Mouse (Mus musculus) adrenal gland, postnatal 4 days (tissue): ENCODE data around the gene Trio. TPM values are rescaled to one million over a fixed set of nuclear protein-coding genes. Genes with fewer than 3 reads are reported as not detected.
"Not testable (repeated sequence)": the region's sequence is repeated elsewhere in the genome, so short reads cannot be mapped to it uniquely, and the experiment has no call there.

Experiments
- DNase-seq, 2 experiments: peaks; one replicate each; pipeline ENCODE4 v3.0.0; 2021 to 2022; ENCODE audit warnings: low spot score in 2 of 2, mixed read lengths in 2 of 2
- total RNA-seq, 2 experiments: library from RNA; stranded (reverse); gene quantifications; 2 replicates each; pipeline ENCODE4 v1.2.3; 2021

Gene Trio
- total RNA-seq, 2 experiments from 2014 or later: 111 to 118 TPM

DNA sequence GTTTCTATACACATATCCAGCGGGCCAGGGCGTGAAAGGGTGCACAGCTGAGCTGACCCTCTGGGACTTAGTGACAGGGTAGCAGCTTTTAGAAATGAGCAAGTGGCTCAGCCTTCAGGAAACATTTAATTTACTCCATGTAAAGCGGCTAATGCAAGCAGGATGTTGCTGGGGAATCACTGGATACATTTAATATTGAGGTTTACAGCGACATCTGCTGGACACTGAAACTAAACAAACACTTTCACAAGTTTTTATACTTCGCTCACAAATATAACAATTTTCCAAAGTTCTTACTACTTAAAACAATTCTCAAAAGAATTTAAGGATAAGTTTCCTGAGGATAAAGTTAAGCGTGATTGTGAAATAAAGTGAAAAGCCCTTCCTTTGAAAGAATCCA is 174.3 kb downstream of the Trio start:
- no peak for DNase-seq

GRCm38 (mm10) chr15:27850904-27851303 is 174.7 kb downstream of the Trio start:
- DNase-seq: peak in 1 of 2 experiments; percentile 26

DNA sequence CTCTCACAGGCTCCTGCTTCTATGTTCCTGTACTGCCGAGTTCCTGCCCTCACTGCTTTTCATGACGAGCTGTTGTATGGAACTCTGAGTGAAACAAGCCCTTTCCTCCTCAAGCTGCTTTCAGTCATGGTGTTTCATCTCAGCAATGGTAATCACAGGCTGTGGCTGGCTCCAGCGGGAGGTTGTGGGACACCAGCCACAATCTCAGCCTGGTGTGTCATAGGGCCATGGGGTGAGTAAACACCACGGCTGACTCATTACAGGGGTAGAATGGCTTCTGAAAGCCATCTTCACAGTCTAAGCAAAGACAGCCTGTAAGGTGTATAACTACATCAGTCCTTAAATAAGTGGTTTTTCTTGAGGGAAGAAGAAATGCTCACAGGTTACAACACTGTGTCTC is 175.7 kb downstream of the Trio start:
- no peak for DNase-seq

DNA sequence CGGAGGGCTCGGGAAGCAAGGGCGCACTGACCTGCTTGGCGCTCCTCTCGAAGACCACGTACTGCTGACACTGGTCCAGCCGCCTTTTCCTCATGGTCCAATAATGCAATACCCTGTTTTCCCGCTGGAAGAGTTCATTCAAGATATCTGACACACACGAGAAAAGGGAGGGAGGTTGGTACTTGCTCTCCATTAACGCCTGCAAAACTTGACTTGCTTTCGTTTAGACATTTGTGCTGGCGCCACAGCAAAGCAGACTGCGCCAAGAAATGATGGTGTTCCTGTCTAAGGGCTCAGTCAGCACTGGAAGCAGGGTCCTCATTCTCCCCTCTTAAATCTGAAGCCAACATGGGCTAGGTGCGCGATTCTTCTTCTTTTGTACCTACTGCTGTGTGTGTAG is 184.0 kb downstream of the Trio start:
- DNase-seq: no peak

DNA sequence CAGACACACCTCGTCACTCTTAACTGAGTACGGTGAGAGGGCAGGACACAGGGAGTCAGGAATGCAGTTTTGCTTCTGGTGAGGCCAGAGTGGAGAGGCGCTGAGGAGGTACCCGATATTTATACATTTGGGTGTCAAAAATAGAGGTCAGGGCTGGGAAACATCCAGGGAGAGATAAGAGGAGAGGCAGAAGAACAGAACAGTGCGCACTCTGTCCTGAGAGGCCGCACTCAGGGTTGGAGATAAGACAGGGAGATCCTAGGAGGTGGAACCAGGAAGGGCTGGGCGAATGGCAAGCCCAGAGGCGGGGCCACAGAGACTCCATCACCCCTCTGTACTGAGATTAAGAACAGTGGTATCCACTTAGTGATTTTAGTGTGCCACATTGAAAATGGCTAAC is 185.1 kb downstream of the Trio start:
- DNase-seq: no peak

GRCm38 (mm10) chr15:27840125-27840524 is 185.5 kb downstream of the Trio start:
- no peak for DNase-seq

DNA sequence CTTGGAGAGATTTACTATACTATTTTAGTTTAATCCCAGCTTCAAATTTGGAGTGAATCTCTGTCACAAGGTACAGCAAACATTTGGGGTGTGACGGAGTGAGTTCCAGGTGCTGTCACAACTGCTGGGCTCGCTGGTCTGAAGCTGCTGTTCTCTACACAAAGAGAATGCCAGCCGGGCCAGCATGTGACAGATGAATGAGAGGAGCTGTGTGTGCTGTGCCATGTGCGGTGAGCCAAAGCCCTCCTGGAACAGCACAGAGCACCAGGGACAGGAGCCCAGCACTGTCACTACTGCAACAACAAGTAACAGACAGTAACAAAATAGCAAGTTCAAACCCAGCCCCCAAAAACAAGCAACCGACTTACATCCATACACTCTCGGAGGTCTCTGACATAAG is 194.0 kb downstream of the Trio start:
- no peak for DNase-seq

DNA sequence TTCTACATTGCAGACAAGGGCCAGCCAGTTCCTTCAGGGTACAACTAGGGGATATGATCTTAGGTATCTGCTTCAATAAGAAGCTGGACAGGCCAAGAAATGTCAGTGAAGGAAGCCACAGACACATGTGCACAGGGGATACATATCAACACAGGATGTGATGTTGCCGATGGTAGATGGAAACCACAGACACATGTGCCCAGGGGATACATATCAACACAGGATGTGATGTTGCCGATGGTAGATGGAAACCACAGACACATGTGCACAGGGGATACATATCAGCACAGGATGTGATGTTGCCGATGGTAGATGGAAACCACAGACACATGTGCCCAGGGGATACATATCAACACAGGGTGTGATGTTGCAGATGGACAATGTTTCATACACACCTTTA is 197.8 kb downstream of the Trio start:
- DNase-seq: not testable (repeated sequence)

- DNase-seq: no peak
Observed at GRCm38 (mm10) chr15:27826886-27827285, 198.8 kb downstream of the Trio start.

GRCm38 (mm10) chr15:27826048-27826637 is 199.5 kb downstream of the Trio start:
- no peak for DNase-seq

GRCm38 (mm10) chr15:27825390-27825789 is 200.3 kb downstream of the Trio start:
- no peak for DNase-seq

DNA sequence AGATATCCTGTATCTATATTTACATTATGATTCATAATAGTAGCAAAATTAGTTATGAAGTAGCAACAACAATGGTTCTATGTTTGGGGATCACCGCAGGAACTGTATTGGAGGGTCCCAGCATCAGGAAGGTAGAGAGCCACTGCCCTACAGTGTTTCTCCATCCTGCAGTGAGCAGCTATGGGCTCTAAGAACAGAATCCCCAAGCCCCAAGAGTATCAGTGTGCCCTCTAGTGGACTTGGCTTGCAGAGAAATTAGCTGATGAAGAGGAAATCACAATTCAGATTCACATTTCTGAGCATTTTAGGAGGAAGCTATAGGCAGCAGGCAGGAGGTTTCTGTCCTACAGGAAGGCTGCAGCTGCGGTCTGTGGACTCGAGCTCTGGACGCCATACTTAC is 202.1 kb downstream of the Trio start:
- no peak for DNase-seq

- no peak for DNase-seq
Observed at GRCm38 (mm10) chr15:27822461-27822860, 203.2 kb downstream of the Trio start.

DNA sequence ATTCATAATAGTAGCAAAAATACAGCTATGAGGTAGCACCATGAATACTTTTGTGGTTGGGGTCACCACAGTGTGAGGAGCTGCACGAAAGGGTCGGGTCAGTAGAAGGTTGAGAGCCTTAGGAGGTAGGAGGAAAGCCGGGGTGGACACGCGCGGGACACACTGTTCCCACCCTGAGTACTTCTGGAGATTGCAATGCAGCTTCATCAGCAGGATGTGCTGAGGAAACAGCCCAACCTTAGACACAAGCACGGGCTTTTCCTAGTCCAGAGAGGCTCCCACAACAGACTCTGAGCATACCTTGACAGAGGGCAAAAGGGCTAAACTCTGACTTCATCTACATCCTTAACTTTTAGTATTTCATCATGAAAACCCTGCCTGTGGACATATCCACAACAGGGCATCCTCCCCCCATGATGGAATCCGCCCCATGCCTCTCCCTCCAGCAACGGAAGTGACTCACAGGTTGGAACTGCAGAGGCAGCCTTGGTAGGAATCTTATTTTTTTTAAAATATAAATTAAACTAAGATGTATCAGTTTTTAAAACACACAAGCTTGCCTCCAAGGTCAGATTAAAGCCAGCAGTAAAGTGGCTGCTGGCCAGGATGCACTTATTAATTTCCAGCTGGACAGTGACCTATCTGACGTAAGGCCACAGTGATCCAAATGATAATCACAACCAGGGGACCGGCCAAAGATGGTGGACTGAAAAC is 203.8 kb downstream of the Trio start:
- DNase-seq: no peak

- DNase-seq: no peak
Observed at GRCm38 (mm10) chr15:27817096-27817495, 208.6 kb downstream of the Trio start.

DNA sequence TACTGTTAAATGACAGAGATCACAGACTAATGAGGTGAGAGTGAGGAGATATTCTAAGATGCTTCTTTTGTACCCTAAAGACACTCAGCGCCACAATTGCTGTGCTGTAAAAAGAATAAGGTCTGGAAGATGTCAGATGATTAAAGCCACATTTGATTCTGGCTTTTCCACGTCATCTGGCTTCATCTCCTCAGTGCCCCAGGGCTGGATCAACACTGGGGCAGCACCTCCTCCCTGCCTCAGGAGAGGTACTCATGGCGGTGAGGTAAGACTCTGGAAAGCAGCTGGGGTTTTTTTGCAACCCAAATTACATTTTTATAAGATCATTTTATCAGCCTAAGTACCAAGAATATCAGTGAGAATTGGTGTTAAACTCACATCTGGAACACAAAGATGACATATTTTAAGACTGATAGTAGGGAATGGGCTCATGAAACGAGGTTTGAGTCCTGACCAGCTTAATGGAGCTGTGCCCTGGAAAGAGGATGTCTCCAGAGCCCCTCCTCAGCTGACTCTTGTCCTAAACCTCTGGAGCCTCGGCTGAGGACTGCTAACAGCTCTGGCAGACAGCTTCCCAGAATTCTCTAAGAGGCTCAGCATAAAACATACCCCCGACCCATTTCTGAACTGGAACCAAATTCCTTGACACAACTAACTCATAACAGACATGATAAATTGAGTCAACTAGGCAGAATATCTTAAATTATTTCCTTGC is 210.8 kb downstream of the Trio start:
- no peak for DNase-seq

DNA sequence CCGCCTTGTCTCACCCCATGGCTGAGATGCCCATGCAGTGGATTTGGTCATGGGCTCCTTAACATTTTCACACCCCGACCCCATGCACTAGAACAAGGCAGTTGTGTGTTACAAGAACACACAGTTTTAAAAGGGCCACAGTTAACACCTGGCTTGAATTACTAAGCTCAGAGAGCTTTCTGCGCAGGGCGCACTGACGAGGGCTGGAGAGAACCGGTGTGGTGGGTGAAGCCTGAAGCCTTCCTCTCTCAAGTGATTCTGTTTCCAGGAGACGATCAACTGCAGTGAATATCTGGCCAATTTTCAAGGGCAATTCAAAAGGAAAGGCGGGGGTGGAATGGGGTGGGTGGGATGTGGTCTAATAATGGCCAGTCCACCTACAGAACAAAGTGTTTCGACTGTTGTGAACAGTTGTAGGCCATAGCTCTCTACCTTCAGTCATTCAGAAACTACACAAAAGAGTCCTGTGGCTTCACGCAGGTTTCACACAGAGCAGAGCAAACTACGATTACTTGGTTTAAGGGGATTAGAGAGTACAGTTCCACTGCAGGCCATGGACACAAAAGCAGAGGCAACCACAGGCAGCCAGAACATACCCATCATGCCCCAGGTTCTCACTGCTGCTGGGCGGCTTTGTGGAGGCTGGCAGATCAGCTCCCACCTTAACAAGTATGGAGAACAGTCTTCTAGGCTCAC is 214.7 kb downstream of the Trio start:
- no peak for DNase-seq

DNA sequence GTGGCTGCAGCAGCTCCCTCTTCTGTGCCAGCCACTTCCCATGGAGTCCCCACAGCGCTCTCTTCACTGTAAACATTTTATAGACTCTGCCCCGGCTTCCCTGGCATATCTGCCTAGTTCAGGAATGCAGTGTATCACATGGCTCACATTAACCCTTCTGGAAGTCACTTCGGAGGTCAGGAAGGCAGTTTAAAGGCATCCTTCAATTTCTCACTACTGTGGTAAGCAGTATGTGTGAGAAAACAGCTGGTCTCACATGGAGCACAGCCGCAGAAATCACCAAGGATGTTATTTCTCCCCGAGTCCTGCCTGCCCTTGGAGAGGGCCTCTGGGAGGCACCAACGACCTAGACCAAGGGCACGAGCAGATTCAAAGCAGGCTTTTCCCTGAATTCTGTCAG is 215.4 kb downstream of the Trio start:
- DNase-seq: no peak

GRCm38 (mm10) chr15:27808596-27809276 is 216.9 kb downstream of the Trio start:
- DNase-seq: no peak

DNA sequence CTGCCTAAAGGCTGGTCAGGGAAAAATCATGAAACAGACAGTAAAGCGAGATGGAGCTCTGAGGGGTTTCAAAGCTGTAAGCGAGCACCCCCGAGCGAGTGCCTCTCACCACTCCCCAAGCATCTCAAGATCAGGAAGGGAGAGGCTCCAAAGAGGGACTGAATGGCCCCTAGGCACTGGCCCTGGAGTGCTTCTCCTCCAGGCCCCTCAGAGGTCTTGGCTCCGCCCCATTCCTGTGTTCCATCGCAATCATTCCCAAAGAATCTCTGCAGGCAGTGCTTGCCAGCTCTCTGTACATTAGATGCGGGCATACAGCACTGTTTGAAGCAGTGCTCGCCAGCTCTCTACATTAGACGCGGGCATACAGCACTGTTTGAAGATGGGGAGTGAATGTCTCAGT is 219.4 kb downstream of the Trio start:
- no peak for DNase-seq

GRCm38 (mm10) chr15:27805654-27806053 is 220.0 kb downstream of the Trio start:
- DNase-seq: no peak
